Mouse (Mus musculus) limb, embryonic 14.5 days (tissue): ENCODE results near the gene Shb. TPM values are rescaled to one million over a fixed set of nuclear protein-coding genes. Genes with fewer than 3 reads are reported as not detected.

Experiments used
- ATAC-seq: fragments of 200-750 bp; cut with Nextera tagmentation; 2 replicates; pipeline ENCODE4 v1.8.0; 2017; ENCODE audit warnings: low read depth, moderate number of reproducible peaks, moderate TSS enrichment; ENCODE audit not compliant: low FRiP score
- DNase-seq: peaks from one replicate; pipeline ENCODE4 v3.0.0-alpha.2; 2015; ENCODE audit warnings: low spot score
- H3K27ac ChIP-seq: fragments of 300-500 bp; sonication (generic); replicated peaks from 2 replicates; pipeline ENCODE4 v1.5.1; 2014; ENCODE audit warnings: low read depth, mild to moderate bottlenecking, low read length, moderate library complexity, mixed read lengths
- H3K27me3 ChIP-seq: fragments of 300-500 bp; sonication (generic); 2 replicates; pipeline ENCODE4 v1.6.1; 2014; ENCODE audit warnings: low read length, mixed read lengths; ENCODE audit not compliant: control insufficient read depth, insufficient read depth
- H3K36me3 ChIP-seq: fragments of 300-500 bp; sonication (generic); 2 replicates; pipeline ENCODE4 v1.6.1; 2014; ENCODE audit warnings: mild to moderate bottlenecking, low read length, moderate library complexity, mixed read lengths; ENCODE audit not compliant: control insufficient read depth, insufficient read depth
- H3K4me1 ChIP-seq: fragments of 300-500 bp; sonication (generic); 2 replicates; pipeline ENCODE4 v1.6.1; 2014; ENCODE audit warnings: antibody characterized with exemption, low read length, mixed read lengths; ENCODE audit not compliant: control insufficient read depth, insufficient read depth
- H3K4me2 ChIP-seq: fragments of 300-500 bp; sonication (generic); replicated peaks from 2 replicates; pipeline ENCODE4 v1.6.1; 2014; ENCODE audit warnings: low read depth, mild to moderate bottlenecking, low read length, moderate library complexity; ENCODE audit not compliant: severe bottlenecking
- H3K4me3 ChIP-seq: fragments of 300-500 bp; sonication (generic); replicated peaks from 2 replicates; pipeline ENCODE4 v1.5.1; 2014; ENCODE audit warnings: low read length
- H3K9ac ChIP-seq: fragments of 300-500 bp; sonication (generic); 2 replicates; pipeline ENCODE4 v1.6.1; 2014; ENCODE audit warnings: mild to moderate bottlenecking, low read depth, low read length, moderate library complexity; ENCODE audit not compliant: severe bottlenecking
- H3K9me3 ChIP-seq: fragments of 300-500 bp; sonication (generic); 2 replicates; pipeline ENCODE4 v1.6.1; 2016; ENCODE audit warnings: low read length; ENCODE audit not compliant: control insufficient read depth
- POLR2A ChIP-seq: fragments of 200-500 bp; IDR thresholded peaks from 2 replicates; pipeline ENCODE4 v1.8.0; 2012; ENCODE audit warnings: inconsistent platforms, mild to moderate bottlenecking, moderate library complexity, borderline replicate concordance; ENCODE audit not compliant: insufficient read depth, insufficient read length; ENCODE audit errors: extremely low read depth
- WGBS: fragments of 180-500 bp; shearing (Covaris S2); extraction: QIAGEN DNeasy Blood & Tissue Kit; methylation state at CpG from one replicate; pipeline ENCODE4 v1.1.7; 2014; 5-methylcytosine and 5-hydroxymethylcytosine counted together
- polyA plus RNA-seq, 2 experiments: library from polyadenylated mRNA; depleted of rRNA in 1 of 2; stranded (reverse) in 1 of 2; unstranded in 1 of 2; fragments of >200 nt; fragmentation: Nextera tagmentation in 1 of 2; extraction: Ambion mirVana in 1 of 2; gene quantifications; 2 replicates each; pipeline versions ENCODE4 v1.2.1 to v1.2.3; 2012 to 2014

Shb gene
- polyA plus RNA-seq, 2 experiments = 10.6 to 19.0 TPM

DNA sequence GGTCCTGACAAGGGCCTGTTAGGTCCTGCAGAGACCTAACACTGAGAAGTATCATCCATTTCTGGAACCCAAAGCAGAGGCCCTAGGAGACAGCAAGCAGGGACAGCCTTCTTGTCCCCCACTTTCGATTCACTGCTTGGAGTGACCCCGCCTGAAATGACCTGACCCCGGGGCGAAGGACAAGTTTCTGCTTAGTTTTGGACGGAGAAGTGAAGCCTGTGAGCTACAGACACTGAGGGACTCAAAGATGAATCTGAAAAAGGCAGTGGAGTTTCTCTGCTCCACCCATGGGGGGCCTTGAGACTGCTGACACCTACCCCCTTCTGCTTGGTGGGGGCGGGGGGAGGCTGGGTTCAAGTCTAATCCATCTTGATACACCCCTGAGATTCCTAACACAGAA lies 63.8 kb downstream of the Shb start:
- 75% methylated on average over 6 of the region's 6 CpGs for WGBS
- TF ChIP-seq POLR2A = no peak
- H3K4me1 ChIP-seq = peaks cover 37% of the 10 kb centered on the region
- H3K9ac ChIP-seq = no peak overlapping the region
- no peak for DNase-seq
- no peaks in the 10 kb centered on the region for H3K27me3 ChIP-seq
- no peaks in the 10 kb centered on the region for H3K36me3 ChIP-seq
- no peak overlapping the region for H3K4me3 ChIP-seq
- no peak for ATAC-seq
- H3K27ac ChIP-seq = no peak overlapping the region
- H3K4me2 ChIP-seq = no peak overlapping the region
- H3K9me3 ChIP-seq = no peaks in the 10 kb centered on the region

DNA sequence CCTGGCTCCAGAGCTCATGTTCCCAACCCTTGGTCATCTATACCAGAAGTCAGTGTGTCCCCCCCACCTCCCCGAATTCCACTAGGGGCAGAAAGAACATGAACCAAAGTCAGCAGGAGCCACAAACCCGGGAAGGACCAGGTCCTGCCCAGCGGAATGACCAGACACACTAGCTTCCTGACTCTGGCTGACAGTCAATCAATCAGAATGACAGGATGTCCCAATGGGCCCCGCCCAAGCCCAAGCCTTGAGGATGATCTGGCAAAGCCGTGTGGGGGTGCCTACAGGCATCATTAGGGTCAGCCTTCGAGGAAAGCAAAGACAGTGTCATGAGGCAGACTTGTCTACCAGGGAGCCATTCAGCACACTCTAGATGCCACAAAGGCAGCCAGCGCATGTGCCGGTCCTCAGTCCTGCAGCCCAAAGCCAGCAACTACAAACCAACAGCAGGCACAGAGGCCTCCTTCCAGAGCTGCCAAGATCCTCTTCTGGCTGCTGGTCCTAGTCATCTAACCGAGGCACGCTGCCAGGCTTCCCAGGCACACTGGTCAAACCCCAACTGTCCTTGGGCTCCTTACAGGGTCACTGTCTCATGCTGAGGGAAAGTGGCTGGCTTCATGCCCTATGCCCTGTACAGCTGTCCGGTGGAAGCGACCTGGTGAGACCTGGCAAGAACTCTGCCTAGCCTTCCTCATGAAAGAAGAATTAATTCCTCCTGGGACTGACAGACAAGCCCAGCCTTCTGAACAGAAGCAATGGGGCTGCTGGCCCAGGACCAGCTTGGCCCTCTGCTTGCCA lies 65.0 kb downstream of the Shb start:
- no peak overlapping the region for H3K4me3 ChIP-seq
- TF ChIP-seq POLR2A = no peak
- ATAC-seq (no peak), DNase-seq (no peak)
- peaks cover 25% of the 10 kb centered on the region for H3K4me1 ChIP-seq
- H3K36me3 ChIP-seq = no peaks in the 10 kb centered on the region
- H3K4me2 ChIP-seq = no peak overlapping the region
- 70% methylated on average over 12 of the region's 12 CpGs for WGBS
- no peaks in the 10 kb centered on the region for H3K9me3 ChIP-seq
- H3K27ac ChIP-seq = no peak overlapping the region
- no peaks in the 10 kb centered on the region for H3K27me3 ChIP-seq
- H3K9ac ChIP-seq = no peak overlapping the region

DNA sequence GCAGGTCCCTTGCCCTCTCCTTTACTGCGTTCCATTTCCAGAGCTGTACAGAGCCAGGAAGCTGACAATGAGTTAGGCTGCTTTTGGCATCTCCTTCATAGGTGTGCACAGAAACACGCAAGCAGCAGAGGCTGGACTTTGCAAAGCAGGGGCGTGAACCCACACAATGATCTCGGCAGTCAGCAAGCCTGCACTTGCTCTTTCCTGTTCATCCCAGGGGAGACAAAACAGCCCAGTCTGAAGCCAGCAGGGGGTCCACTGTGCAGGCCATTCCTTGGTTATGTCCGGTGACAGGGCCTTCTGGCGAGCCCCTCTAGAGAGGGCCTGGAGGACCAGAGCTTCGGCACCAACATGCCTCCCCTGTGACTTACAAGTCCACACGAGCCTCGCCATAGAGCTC lies 67.3 kb downstream of the Shb start:
- Histone ChIP-seq H3K4me1 (peaks cover 22% of the 10 kb centered on the region), H3K27me3 (no peaks in the 10 kb centered on the region), H3K9me3 (no peaks in the 10 kb centered on the region), H3K9ac (no peak overlapping the region), H3K4me3 (no peak overlapping the region), H3K4me2 (no peak overlapping the region), H3K36me3 (no peaks in the 10 kb centered on the region), H3K27ac (no peak overlapping the region)
- no peak for TF ChIP-seq POLR2A
- ATAC-seq (no peak), DNase-seq (no peak)
- 43% methylated on average over 9 of the region's 9 CpGs for WGBS

GRCm38 (mm10) chr4:45464528-45464927 lies 67.7 kb downstream of the Shb start:
- Histone ChIP-seq H3K27me3 (no peaks in the 10 kb centered on the region), H3K4me1 (peaks cover 25% of the 10 kb centered on the region), H3K36me3 (no peaks in the 10 kb centered on the region), H3K27ac (no peak overlapping the region), H3K9ac (no peak overlapping the region), H3K4me2 (no peak overlapping the region), H3K9me3 (no peaks in the 10 kb centered on the region), H3K4me3 (no peak overlapping the region)
- DNase-seq (no peak), ATAC-seq (no peak)
- 27% methylated on average over 12 of the region's 12 CpGs for WGBS
- TF ChIP-seq POLR2A = no peak

GRCm38 (mm10) chr4:45464123-45464522 lies 68.1 kb downstream of the Shb start:
- Histone ChIP-seq H3K4me1 (peaks cover 29% of the 10 kb centered on the region), H3K36me3 (no peaks in the 10 kb centered on the region)

DNA sequence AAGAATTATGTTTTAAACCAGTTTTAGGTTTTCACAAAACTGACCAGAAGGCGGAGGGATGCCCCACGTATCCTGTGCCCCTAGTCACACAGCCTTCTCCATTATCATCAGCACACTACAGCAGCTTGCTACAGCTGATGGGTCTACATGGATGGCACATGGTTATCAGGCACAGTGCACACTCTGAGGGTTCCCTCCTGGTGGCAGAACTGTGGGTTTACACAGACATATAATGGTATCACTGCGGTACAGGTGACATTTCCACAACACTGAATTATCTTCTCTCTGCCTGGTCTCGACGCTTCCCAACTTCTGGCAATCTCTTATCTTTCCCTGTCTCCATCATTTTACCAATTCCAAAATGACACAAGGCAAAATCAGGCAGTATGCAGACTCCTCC lies 69.6 kb downstream of the Shb start:
- ATAC-seq = no peak
- no peaks in the 10 kb centered on the region for H3K27me3 ChIP-seq

More at GRCm38 (mm10) chr4:45464123-45464522, 68.1 kb downstream of the Shb start:
- Histone ChIP-seq H3K4me2 (no peak overlapping the region), H3K9me3 (no peaks in the 10 kb centered on the region), H3K9ac (no peak overlapping the region), H3K27me3 (no peaks in the 10 kb centered on the region), H3K27ac (no peak overlapping the region), H3K4me3 (no peak overlapping the region)
- no peak for TF ChIP-seq POLR2A
- WGBS = 96% methylated on average over 3 of the region's 3 CpGs
- ATAC-seq (no peak), DNase-seq (no peak)

More for the DNA sequence above, 69.6 kb downstream of the Shb start:
- Histone ChIP-seq H3K27ac (no peak overlapping the region), H3K4me3 (no peak overlapping the region), H3K36me3 (peaks cover 2% of the 10 kb centered on the region), H3K9ac (no peak overlapping the region), H3K4me1 (peaks cover 28% of the 10 kb centered on the region), H3K4me2 (no peak overlapping the region), H3K9me3 (no peaks in the 10 kb centered on the region)
- WGBS = 94% methylated on average over 5 of the region's 5 CpGs
- no peak for TF ChIP-seq POLR2A
- DNase-seq = no peak
